Comparison of ENCODE assay signal across 8 mouse cellular contexts in genomic region chr15:86089991-86090529, GRCm38 (mm10). TPM values are rescaled to one million over a fixed set of nuclear protein-coding genes. Genes with fewer than 3 reads are reported as not detected.
A peak's percentile ranks its signal among the peaks of the same experiment; 100 is the strongest.
DNase-seq lines count a peak whose midpoint lies in the region; ATAC-seq and TF ChIP-seq lines count a peak whose summit lies in the region.

No protein-coding gene starts in this region.

- ATAC-seq in forebrain, embryonic 15.5 days (replicated peaks): no peak
- no peak for ATAC-seq in limb, embryonic 15.5 days (ENCODE audit: insufficient number of reproducible peaks, low FRiP score, low TSS enrichment, low read depth)
- no peak for ATAC-seq in neural tube, embryonic 13.5 days (ENCODE audit: low read depth)

- H3K9ac ChIP-seq in forebrain, embryonic 15.5 days (replicated peaks): no peak overlapping the region
- no peak overlapping the region for H3K9ac ChIP-seq in limb, embryonic 15.5 days
- peak overlapping the region; percentile 0; the same call in 1 of the 2 replicates for H3K9ac ChIP-seq in neural tube, embryonic 13.5 days

- 82% methylated on average over 11 of the region's 11 CpGs for WGBS in forebrain, embryonic 15.5 days
- 49% methylated on average over 11 of the region's 11 CpGs for WGBS in limb, embryonic 15.5 days
- 27% methylated on average over 11 of the region's 11 CpGs for WGBS in neural tube, embryonic 13.5 days

- no peaks in the 10 kb centered on the region for H3K27me3 ChIP-seq in forebrain, embryonic 15.5 days
- no peaks in the 10 kb centered on the region for H3K27me3 ChIP-seq in limb, embryonic 15.5 days
- H3K27me3 ChIP-seq in neural tube, embryonic 13.5 days: no peaks in the 10 kb centered on the region

- DNase-seq in left cerebral cortex, adult 2 months (ENCODE audit: extremely low spot score in 1 of 2, low spot score in 2 of 2): no peak
- DNase-seq in left cerebral cortex, adult 18-20 months (ENCODE audit: low spot score in 2 of 2): no peak
- peak; percentile 74 for DNase-seq in heart, postnatal 4 days
- no peak for DNase-seq in spleen, postnatal 4 days (ENCODE audit: low spot score in 2 of 2)
- no peak for DNase-seq in frontal cortex, postnatal 36 days (ENCODE audit: low spot score in 2 of 2)

- H3K4me2 ChIP-seq in forebrain, embryonic 15.5 days (replicated peaks): no peak overlapping the region
- no peak overlapping the region for H3K4me2 ChIP-seq in limb, embryonic 15.5 days
- H3K4me2 ChIP-seq in neural tube, embryonic 13.5 days: no peak overlapping the region

- peaks cover 11% of the 10 kb centered on the region; the same call in 1 of the 2 replicates for H3K36me3 ChIP-seq in forebrain, embryonic 15.5 days
- H3K36me3 ChIP-seq in limb, embryonic 15.5 days: no peaks in the 10 kb centered on the region; the same call in 1 of the 2 replicates
- H3K36me3 ChIP-seq in neural tube, embryonic 13.5 days: peaks cover 10% of the 10 kb centered on the region; the same call in 1 of the 2 replicates

- intact Hi-C loops in left cerebral cortex, adult 2 months (cut with DNase I): loop anchor here (5.0 kb wide), 1 partner anchor 32 kb away; no protein-coding TSS in a partner anchor

- H3K4me1 ChIP-seq in forebrain, embryonic 15.5 days: peaks cover 51% of the 10 kb centered on the region
- H3K4me1 ChIP-seq in limb, embryonic 15.5 days: peaks cover 66% of the 10 kb centered on the region
- H3K4me1 ChIP-seq in neural tube, embryonic 13.5 days (replicated peaks): peaks cover 73% of the 10 kb centered on the region

- no peak for TF ChIP-seq CTCF in left cerebral cortex, adult 2 months (IDR thresholded peaks at IDR 0.05)

- no peak overlapping the region for H3K4me3 ChIP-seq in left cerebral cortex, adult 2 months
- no peak overlapping the region for H3K4me3 ChIP-seq in forebrain, embryonic 15.5 days
- H3K4me3 ChIP-seq in limb, embryonic 15.5 days: no peak overlapping the region
- no peak overlapping the region for H3K4me3 ChIP-seq in neural tube, embryonic 13.5 days

- H3K27ac ChIP-seq in left cerebral cortex, adult 2 months: peak overlapping the region; percentile 57
- H3K27ac ChIP-seq in forebrain, embryonic 15.5 days (replicated peaks): peak overlapping the region; percentile 25; the same call in 1 of the 2 replicates
- peak overlapping the region; percentile 13; the same call in 1 of the 2 replicates for H3K27ac ChIP-seq in limb, embryonic 15.5 days
- peak overlapping the region; percentile 81 for H3K27ac ChIP-seq in neural tube, embryonic 13.5 days (replicated peaks)

- no peaks in the 10 kb centered on the region for H3K9me3 ChIP-seq in forebrain, embryonic 15.5 days
- no peaks in the 10 kb centered on the region for H3K9me3 ChIP-seq in limb, embryonic 15.5 days
- H3K9me3 ChIP-seq in neural tube, embryonic 13.5 days: no peaks in the 10 kb centered on the region

RNA-seq across cellular contexts. Expression of gene Gramd4, which starts 32.6 kb away (rescaled TPM):
- total RNA-seq in left cerebral cortex, adult 2 months (2021): 10 to 100 TPM; 46.2 to 51.7 TPM
- total RNA-seq in left cerebral cortex, adult 18-20 months (2021): 10 to 100 TPM; 44.2 to 49.4 TPM
- 48.8 and 52.9 TPM in 2 replicates for polyA plus RNA-seq in forebrain, embryonic 15.5 days (2015; fragmentation: Nextera tagmentation; extraction: Ambion mirVana)
- total RNA-seq in heart, postnatal 4 days (2021): 10 to 100 TPM; 30.1 to 33.6 TPM
- 15.6 and 22.0 TPM in 2 replicates for polyA plus RNA-seq in limb, embryonic 15.5 days (2015; fragmentation: Nextera tagmentation; extraction: Ambion mirVana)
- polyA plus RNA-seq in neural tube, embryonic 13.5 days (2015; fragmentation: Nextera tagmentation; extraction: Ambion mirVana): 32.5 TPM in 2 replicates

RNA-seq across cellular contexts. Expression of gene Celsr1, which starts 56.5 kb away (rescaled TPM):
- total RNA-seq in left cerebral cortex, adult 2 months (2021): 1 to 10 TPM; 3.7 to 4.6 TPM
- total RNA-seq in left cerebral cortex, adult 18-20 months (2021): 1 to 10 TPM; 4.3 to 5.3 TPM
- polyA plus RNA-seq in forebrain, embryonic 15.5 days (2015; fragmentation: Nextera tagmentation; extraction: Ambion mirVana): 5.8 and 7.2 TPM in 2 replicates
- 10 to 100 TPM; 20.0 to 21.3 TPM for total RNA-seq in heart, postnatal 4 days (2021)
- 2.7 and 3.6 TPM in 2 replicates for polyA plus RNA-seq in limb, embryonic 15.5 days (2015; fragmentation: Nextera tagmentation; extraction: Ambion mirVana)
- polyA plus RNA-seq in neural tube, embryonic 13.5 days (2015; fragmentation: Nextera tagmentation; extraction: Ambion mirVana): 1.8 TPM in 2 replicates

Comparison
In these comparisons a context has a peak if more than half of its experiments do, and no peak if none do; other contexts are left out.
1. H3K27ac ChIP-seq: peak in every context shown above with its lines; median percentile 81 in neural tube, embryonic 13.5 days; 57 in left cerebral cortex, adult 2 months; 25 in forebrain, embryonic 15.5 days; 13 in limb, embryonic 15.5 days.